Mouse (Mus musculus): Measurements from ENCODE around the gene Atrnl1.

- no peak for TF ChIP-seq CTCF (IDR thresholded peaks at IDR 0.05; ENCODE audit: insufficient read depth, low read length)
- TF ChIP-seq POLR2A (IDR thresholded peaks at IDR 0.05; ENCODE audit: borderline replicate concordance, extremely low read depth, low read depth, low read length) = no peak
These were observed 126.6 kb downstream of the Atrnl1 start for GRCm38 (mm10) chr19:57737475-57737874.
